Mouse (Mus musculus) MEL (cell line): ENCODE measurements at regions not wholly inside any gene's neighbourhood (a gene's known extent, or its start where the extent isn't known, plus 50 kb on each side); places are given as distances from the start of the nearest gene placed in this dataset.

Experiments
- DNase-seq: peaks from one replicate; pipeline ENCODE4 v3.0.0; 2011; ENCODE audit warnings: low read depth, low spot score
- H3K27ac ChIP-seq: 2 replicates; pipeline ENCODE4 v1.5.1; 2012; ENCODE audit warnings: low read depth, mild to moderate bottlenecking, control low read depth, low read length, moderate library complexity; ENCODE audit not compliant: control insufficient read depth
- H3K27me3 ChIP-seq, 2 experiments: fragments of 150-350 bp in 1 of 2; sonication (generic) in 1 of 2; 2 replicates each; pipeline ENCODE4 v1.6.1; 2012; ENCODE audit warnings: low read length in 2 of 2, mild to moderate bottlenecking in 2 of 2, improper control_type of control experiment in 1 of 2, moderate library complexity in 1 of 2; ENCODE audit not compliant: insufficient read depth in 2 of 2, control insufficient read depth in 1 of 2
- H3K36me3 ChIP-seq, 2 experiments: 2 replicates each; pipeline ENCODE4 v1.6.1; 2012 to 2014; ENCODE audit warnings: low read length in 2 of 2, improper control_type of control experiment in 1 of 2, inconsistent platforms in 1 of 2, mild to moderate bottlenecking in 1 of 2; ENCODE audit not compliant: insufficient read depth in 2 of 2, control insufficient read depth in 1 of 2
- H3K4me1 ChIP-seq, 2 experiments: fragments of 150-350 bp in 1 of 2; sonication (generic) in 1 of 2; 2 replicates each; pipeline ENCODE4 v1.6.1; 2012; ENCODE audit warnings: low read length in 2 of 2, improper control_type of control experiment in 1 of 2, mild to moderate bottlenecking in 1 of 2; ENCODE audit not compliant: insufficient read depth in 2 of 2, control insufficient read depth in 1 of 2
- H3K4me3 ChIP-seq, 2 experiments: fragments of 150-350 bp in 1 of 2; sonication (generic) in 1 of 2; 2 replicates each; pipeline ENCODE4 v1.5.1; 2012; ENCODE audit warnings: low read depth in 2 of 2, low read length in 2 of 2, mild to moderate bottlenecking in 2 of 2, moderate library complexity in 2 of 2, control low read depth in 1 of 2, improper control_type of control experiment in 1 of 2; ENCODE audit not compliant: control insufficient read depth in 1 of 2, insufficient read depth in 1 of 2
- H3K79me2 ChIP-seq: 2 replicates; pipeline ENCODE4 v1.6.1; 2012; ENCODE audit warnings: mild to moderate bottlenecking, low read length, moderate library complexity; ENCODE audit not compliant: control insufficient read depth, poor library complexity, insufficient read depth
- H3K9ac ChIP-seq: 2 replicates; pipeline ENCODE4 v1.6.1; 2012; ENCODE audit warnings: low read depth, mild to moderate bottlenecking, control low read depth, low read length, moderate library complexity; ENCODE audit not compliant: control insufficient read depth, poor library complexity, severe bottlenecking
- H3K9me3 ChIP-seq: fragments of 150-350 bp; sonication (generic); replicated peaks from 2 replicates; pipeline ENCODE4 v1.6.1; 2012; ENCODE audit warnings: mild to moderate bottlenecking, low read length, improper control_type of control experiment, moderate library complexity; ENCODE audit not compliant: insufficient read depth
- CTCF ChIP-seq, 3 experiments: IDR thresholded peaks in 2 of 3; conservative IDR thresholded peaks in 1 of 3; 2 replicates each; pipeline ENCODE4 v1.5.1; 2011 to 2012; ENCODE audit warnings: low read length in 3 of 3, low read depth in 2 of 3, mild to moderate bottlenecking in 2 of 3, improper control_type of control experiment in 1 of 3, inconsistent platforms in 1 of 3, mixed read lengths in 1 of 3, moderate library complexity in 1 of 3; ENCODE audit not compliant: control insufficient read depth in 1 of 3, insufficient read depth in 1 of 3, poor library complexity in 1 of 3, severe bottlenecking in 1 of 3
- E2F4 ChIP-seq: IDR thresholded peaks from 2 replicates; pipeline ENCODE4 v1.6.1; 2011; ENCODE audit warnings: low read depth, low read length, improper control_type of control experiment, borderline replicate concordance
- EP300 ChIP-seq, 2 experiments: IDR thresholded peaks; 2 replicates each; pipeline ENCODE4 v1.6.1; 2011; ENCODE audit warnings: improper control_type of control experiment in 2 of 2, low read length in 2 of 2, low read depth in 1 of 2, mild to moderate bottlenecking in 1 of 2
- ETS1 ChIP-seq: IDR thresholded peaks from 2 replicates; pipeline ENCODE4 v1.6.1; 2012; ENCODE audit warnings: low read depth, mild to moderate bottlenecking, inconsistent platforms, low read length, improper control_type of control experiment, moderate library complexity
- GATA1 ChIP-seq: IDR thresholded peaks from 2 replicates; pipeline ENCODE4 v1.6.1; 2011; ENCODE audit warnings: low read depth, low read length, improper control_type of control experiment
- KAT2A ChIP-seq: conservative IDR thresholded peaks from 2 replicates; pipeline ENCODE4 v1.6.1; 2012; ENCODE audit warnings: low read depth, low read length, improper control_type of control experiment, inconsistent platforms
- MAZ ChIP-seq: IDR thresholded peaks from 2 replicates; pipeline ENCODE4 v1.6.1; 2012; ENCODE audit warnings: low read depth, mild to moderate bottlenecking, inconsistent platforms, low read length, improper control_type of control experiment
- MXI1 ChIP-seq: IDR thresholded peaks from 2 replicates; pipeline ENCODE4 v1.6.1; 2011; ENCODE audit warnings: mild to moderate bottlenecking, low read depth, low read length, improper control_type of control experiment
- MYC ChIP-seq: IDR thresholded peaks from 2 replicates; pipeline ENCODE4 v1.6.1; 2011; ENCODE audit warnings: low read depth, mild to moderate bottlenecking, low read length, improper control_type of control experiment, moderate library complexity
- NRF1 ChIP-seq: IDR thresholded peaks from 2 replicates; pipeline ENCODE4 v1.6.1; 2014; ENCODE audit warnings: low read depth, mild to moderate bottlenecking, inconsistent platforms, low read length, improper control_type of control experiment, moderate library complexity; ENCODE audit not compliant: poor library complexity, insufficient read depth, severe bottlenecking
- POLR2A ChIP-seq, 2 experiments: IDR thresholded peaks; 2 replicates each; pipeline ENCODE4 v1.6.1; 2011 to 2012; ENCODE audit warnings: low read length in 2 of 2, mild to moderate bottlenecking in 2 of 2, control low read depth in 1 of 2, improper control_type of control experiment in 1 of 2, low read depth in 1 of 2, moderate library complexity in 1 of 2; ENCODE audit not compliant: control insufficient read depth in 1 of 2, insufficient read depth in 1 of 2, poor library complexity in 1 of 2
- RAD21 ChIP-seq: IDR thresholded peaks from 2 replicates; pipeline ENCODE4 v1.6.1; 2011; ENCODE audit warnings: mild to moderate bottlenecking, low read depth, low read length, improper control_type of control experiment
- TAL1 ChIP-seq: IDR thresholded peaks from 2 replicates; pipeline ENCODE4 v1.6.1; 2012; ENCODE audit warnings: mild to moderate bottlenecking, inconsistent platforms, low read length, moderate library complexity, mixed read lengths
- TBP ChIP-seq: IDR thresholded peaks from 2 replicates; pipeline ENCODE4 v1.8.0; 2011; ENCODE audit warnings: low read depth, low read length, improper control_type of control experiment
- UBTF ChIP-seq: IDR thresholded peaks from 2 replicates; pipeline ENCODE4 v1.6.1; 2012; ENCODE audit warnings: low read depth, mild to moderate bottlenecking, inconsistent platforms, low read length, improper control_type of control experiment, moderate library complexity, borderline replicate concordance; ENCODE audit not compliant: insufficient read depth
- USF2 ChIP-seq, 2 experiments: IDR thresholded peaks; 2 replicates each; pipeline ENCODE4 v1.6.1; 2011 to 2012; ENCODE audit warnings: improper control_type of control experiment in 2 of 2, low read length in 2 of 2, borderline replicate concordance in 1 of 2, inconsistent platforms in 1 of 2, low read depth in 1 of 2, mild to moderate bottlenecking in 1 of 2; ENCODE audit not compliant: insufficient read depth in 1 of 2
- ZC3H11A ChIP-seq: IDR thresholded peaks from 2 replicates; pipeline ENCODE4 v1.6.1; 2012; ENCODE audit warnings: low read depth, mild to moderate bottlenecking, inconsistent platforms, low read length, improper control_type of control experiment
- ZMIZ1 ChIP-seq: IDR thresholded peaks from 2 replicates; pipeline ENCODE4 v1.6.1; 2012; ENCODE audit warnings: low read depth, mild to moderate bottlenecking, inconsistent platforms, low read length, improper control_type of control experiment, moderate library complexity

DNA sequence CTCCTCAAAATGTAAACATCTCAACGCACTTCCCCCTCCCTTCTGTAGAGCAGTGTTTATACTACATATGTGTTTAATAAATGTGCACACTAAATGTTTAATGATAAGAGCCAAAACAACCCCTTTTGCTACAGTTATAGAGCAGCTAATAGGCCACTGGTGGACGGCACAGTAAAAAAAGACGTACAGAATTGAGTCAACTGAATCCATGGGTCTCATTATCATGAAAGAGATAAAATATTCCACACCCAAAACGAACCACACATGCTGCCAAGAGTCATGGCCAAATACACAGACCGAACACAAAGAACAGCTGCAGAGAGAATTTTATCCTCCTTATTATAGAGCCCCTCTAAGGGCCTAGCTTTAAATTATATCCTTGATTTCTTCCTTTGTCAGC is 237.8 kb downstream of the Dhx15 start (continued):
- TF ChIP-seq UBTF: no peak
- TF ChIP-seq ETS1: peak; percentile 86
- no peak for TF ChIP-seq POLR2A (IDR thresholded peaks at IDR 0.05; ENCODE audit: control insufficient read depth in 1 of 2, insufficient read depth in 1 of 2, low read depth in 1 of 2, low read length in 2 of 2, poor library complexity in 1 of 2)
- TF ChIP-seq USF2 (IDR thresholded peaks at IDR 0.05; ENCODE audit: borderline replicate concordance in 1 of 2, insufficient read depth in 1 of 2, low read depth in 1 of 2, low read length in 2 of 2): no peak
- TF ChIP-seq NRF1: no peak
- no peak for TF ChIP-seq KAT2A
- TF ChIP-seq TBP: no peak
- TF ChIP-seq ZMIZ1: 0 out of 2 replicates have a peak, but pooled peaks have one; percentile 24
- TF ChIP-seq E2F4: no peak
- TF ChIP-seq TAL1: no peak
- no peak for TF ChIP-seq ZC3H11A

DNA sequence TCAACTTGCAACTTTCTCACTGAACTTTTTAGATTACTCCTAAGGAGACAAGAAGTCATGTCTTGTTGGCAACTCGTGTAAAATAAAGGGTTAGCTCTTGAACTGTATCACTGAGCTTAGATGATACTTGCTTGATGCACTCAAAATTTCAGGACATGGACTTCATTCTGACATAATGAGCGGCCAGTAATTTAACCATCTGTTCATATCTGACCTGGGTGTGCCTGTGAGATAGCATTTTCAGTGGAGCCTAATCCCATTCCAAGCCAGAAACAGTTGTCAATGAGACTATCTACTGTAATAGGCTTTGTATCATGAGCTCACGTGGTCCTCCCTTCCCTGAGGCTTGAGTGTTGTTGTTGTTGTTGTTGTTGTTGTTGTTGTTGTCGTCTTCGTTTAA is 240.3 kb downstream of the Dhx15 start:
- TF ChIP-seq USF2 (IDR thresholded peaks at IDR 0.05; ENCODE audit: borderline replicate concordance in 1 of 2, insufficient read depth in 1 of 2, low read depth in 1 of 2, low read length in 2 of 2) (no peak), MXI1 (no peak), MAZ (no peak), POLR2A (IDR thresholded peaks at IDR 0.05; ENCODE audit: control insufficient read depth in 1 of 2, insufficient read depth in 1 of 2, low read depth in 1 of 2, low read length in 2 of 2, poor library complexity in 1 of 2) (no peak), UBTF (no peak), ETS1 (peak; percentile 17; the same call in 1 of the 2 replicates), GATA1 (0 out of 2 replicates have a peak, but pooled peaks have one; percentile 21), CTCF (IDR thresholded peaks at IDR 0.05 in 2 of 3, conservative IDR thresholded peaks at IDR 0.05 in 1 of 3; ENCODE audit: control insufficient read depth in 1 of 3, insufficient read depth in 1 of 3, low read depth in 2 of 3, low read length in 3 of 3, poor library complexity in 1 of 3, severe bottlenecking in 1 of 3) (no peak), MYC (no peak), RAD21 (no peak), EP300 (IDR thresholded peaks at IDR 0.05; ENCODE audit: low read depth in 1 of 2, low read length in 2 of 2) (peak; percentile 6 to 58; a peak in 1 of 4 replicates), ZC3H11A (no peak), E2F4 (no peak), NRF1 (no peak)
- H3K27ac ChIP-seq: no peak overlapping the region
- H3K4me1 ChIP-seq: peaks cover 24 to 25% of the 10 kb centered on the region in 2 experiments

More for the DNA sequence above, 240.3 kb downstream of the Dhx15 start:
- no peaks in the 10 kb centered on the region for H3K9me3 ChIP-seq
- H3K27me3 ChIP-seq: no peaks in the 10 kb centered on the region
- no peak overlapping the region for H3K4me3 ChIP-seq
- H3K9ac ChIP-seq: no peak overlapping the region
- H3K36me3 ChIP-seq: peaks cover 0 to 38% of the 10 kb centered on the region in 2 experiments; a peak in 2 of 4 replicates
- no peak for DNase-seq
- no peaks in the 10 kb centered on the region for H3K79me2 ChIP-seq
